Mouse (Mus musculus) kidney, adult 11 months (tissue): ENCODE measurements at regions not wholly inside any gene's neighbourhood (a gene's known extent, or its start where the extent isn't known, plus 50 kb on each side); places are given as distances from the start of the nearest gene placed in this dataset.

Source experiments
- DNase-seq: peaks from one replicate; pipeline ENCODE4 v3.0.0; 2022

DNA sequence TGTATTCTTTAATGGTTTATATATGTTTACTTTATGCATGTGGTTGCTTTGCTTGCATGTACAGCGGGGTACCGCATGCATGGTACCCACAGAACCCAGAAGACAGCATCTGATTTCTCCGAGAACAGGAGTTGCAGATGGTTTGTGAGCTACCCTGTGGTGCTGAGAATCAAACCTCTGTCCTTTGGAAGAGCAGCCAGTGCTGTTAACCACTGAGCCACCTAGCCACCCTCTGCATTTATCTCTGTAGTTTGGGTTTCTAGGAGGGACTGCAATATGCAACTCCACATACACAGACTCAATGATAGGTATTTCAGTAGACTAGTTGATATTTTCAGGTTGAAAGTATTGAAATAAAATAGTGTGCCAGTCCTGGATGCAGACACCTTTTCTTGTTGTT lies 134.4 kb downstream of the Tex36 start:
- no peak for DNase-seq

- no peak for DNase-seq
Measured at GRCm38 (mm10) chr7:133459306-133459705, 142.7 kb downstream of the Tex36 start.

GRCm38 (mm10) chr7:133457436-133458324 lies 144.3 kb downstream of the Tex36 start:
- no peak for DNase-seq

DNA sequence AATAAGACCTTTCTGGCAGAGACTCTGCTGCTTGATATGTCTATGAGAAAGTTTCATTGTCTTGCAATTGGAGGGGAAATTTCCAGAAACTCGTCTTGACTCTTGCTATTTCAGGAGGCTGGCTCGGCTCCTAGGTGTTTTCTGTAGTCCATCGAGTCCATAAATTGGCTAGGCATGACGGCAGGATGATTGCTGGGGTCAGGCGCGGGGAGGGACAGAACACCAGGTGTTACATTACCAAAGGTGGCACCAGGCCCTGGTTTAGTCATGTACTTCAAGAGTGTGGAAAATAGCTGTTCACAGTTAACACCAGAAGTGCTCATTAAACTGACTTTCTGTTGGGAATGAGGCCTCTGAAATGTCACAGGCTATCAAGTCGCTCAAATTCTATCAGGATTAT lies 151.7 kb downstream of the Tex36 start:
- DNase-seq: no peak

DNA sequence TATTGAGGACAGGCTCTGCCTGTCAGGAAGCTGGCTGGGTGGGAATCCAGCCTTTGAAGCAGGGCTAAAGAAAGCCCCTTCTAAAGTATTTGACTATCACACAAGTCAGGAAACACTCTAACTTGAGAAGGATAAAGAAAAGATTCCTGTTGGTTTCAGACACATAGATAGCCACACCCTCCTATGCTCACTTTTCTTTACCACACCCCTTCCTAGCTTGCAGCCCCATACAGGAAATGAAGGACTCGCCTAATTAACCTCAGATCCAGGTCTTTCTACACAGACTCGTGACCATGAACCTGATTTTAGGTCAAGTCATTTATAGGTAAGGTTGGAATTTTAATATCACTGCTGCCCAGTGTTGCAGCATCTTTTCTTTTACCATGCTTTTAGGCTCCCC lies 154.9 kb downstream of the Tex36 start:
- DNase-seq: no peak

DNA sequence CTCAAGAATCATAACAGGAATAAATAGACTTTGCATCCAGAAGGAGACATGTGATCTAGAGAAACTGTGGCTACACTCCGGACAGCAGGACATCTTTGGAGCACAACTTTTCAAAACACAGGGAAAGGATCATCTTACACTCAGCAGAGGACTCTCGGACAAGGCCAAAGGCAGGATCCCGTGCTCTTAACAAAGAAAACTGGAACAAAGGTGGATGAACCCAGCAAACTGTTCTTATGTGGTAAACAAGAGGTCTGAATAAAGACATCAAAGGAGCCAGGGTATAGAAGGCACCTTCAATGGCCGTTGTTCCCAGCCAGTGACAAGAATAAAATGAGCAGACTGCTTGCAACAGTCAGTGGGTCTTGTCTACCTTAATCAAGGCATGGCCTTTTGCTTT lies 160.3 kb downstream of the Tex36 start:
- no peak for DNase-seq

DNA sequence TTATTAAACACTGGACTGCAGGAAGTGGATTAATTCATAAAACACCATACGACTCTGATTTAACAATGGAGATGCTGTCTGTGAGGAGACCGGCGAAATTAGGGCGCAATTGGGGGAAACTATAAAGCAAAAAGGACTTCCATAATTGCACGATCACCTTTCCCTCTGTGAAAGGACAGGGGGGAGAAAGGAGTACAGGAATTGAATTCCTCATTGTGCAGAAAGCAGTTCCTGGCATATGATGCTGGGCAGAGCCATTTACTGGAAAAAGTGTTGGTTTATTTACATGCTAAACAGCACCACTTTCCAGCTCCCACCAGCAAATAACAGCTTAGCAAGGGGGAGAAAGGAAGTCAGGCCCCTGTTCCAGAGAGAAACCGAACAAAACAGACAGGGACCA lies 160.8 kb downstream of the Tex36 start:
- no peak for DNase-seq

GRCm38 (mm10) chr7:133440711-133441110 lies 161.2 kb downstream of the Tex36 start:
- DNase-seq: no peak

- DNase-seq: no peak
Measured at GRCm38 (mm10) chr7:133440086-133440485, 161.9 kb downstream of the Tex36 start.

DNA sequence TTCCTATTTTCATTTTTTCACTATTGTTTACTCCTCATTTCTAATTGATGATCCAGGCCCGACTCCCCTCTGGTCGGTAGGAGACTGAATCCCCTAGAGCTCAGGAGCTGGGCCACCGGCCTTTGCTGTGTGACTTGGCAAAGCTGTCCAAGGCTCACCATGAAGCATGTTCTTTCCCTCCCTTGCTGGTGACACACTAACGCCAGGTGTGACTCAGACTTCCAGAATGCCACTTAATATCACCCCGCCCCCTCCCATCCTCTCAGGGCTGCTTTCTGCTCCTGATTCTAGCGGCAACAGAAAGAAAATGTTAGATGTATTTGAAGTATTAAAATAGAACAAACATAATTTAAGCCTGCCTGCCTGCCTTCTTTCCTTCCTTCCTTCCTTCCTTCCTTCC lies 163.3 kb downstream of the Tex36 start:
- DNase-seq: no peak

- no peak for DNase-seq
Measured at GRCm38 (mm10) chr7:133437866-133438265, 164.1 kb downstream of the Tex36 start.

DNA sequence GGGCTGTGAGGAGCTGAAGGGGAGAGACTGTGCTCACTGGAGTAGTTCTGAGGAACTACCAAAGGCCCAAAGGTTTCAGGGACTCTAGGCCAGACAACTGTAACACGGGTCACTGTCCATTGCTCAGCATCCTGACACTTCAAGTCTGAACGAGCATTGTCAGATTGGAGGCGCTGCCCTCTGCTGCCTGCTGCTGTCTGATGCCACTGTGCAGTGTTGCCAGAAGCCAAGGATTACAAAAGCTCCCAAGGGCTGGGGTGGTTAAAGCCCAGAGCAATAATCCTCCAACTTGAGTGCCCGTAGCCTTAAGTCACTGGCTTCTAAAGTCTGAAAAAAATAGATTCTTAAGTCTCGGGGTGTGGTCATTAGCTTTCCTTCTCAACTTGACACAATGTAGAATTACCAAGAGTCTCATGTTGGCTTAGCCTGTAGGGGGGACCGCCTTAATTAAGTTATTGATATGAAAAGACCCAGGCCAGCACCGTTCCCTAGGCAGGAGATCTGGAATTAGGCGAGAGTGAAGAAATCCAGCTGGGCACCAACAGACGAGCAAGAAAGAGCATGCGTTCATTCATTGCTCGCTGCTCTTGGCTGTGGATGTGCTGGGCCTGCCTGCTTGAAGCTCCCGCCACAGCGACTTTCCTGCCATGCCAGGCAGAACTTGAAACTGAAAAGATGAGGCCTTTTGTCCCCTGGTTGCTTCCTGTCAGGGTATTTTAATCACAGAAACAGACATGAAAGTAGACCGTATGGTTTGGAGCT lies 166.2 kb downstream of the Tex36 start:
- no peak for DNase-seq

DNA sequence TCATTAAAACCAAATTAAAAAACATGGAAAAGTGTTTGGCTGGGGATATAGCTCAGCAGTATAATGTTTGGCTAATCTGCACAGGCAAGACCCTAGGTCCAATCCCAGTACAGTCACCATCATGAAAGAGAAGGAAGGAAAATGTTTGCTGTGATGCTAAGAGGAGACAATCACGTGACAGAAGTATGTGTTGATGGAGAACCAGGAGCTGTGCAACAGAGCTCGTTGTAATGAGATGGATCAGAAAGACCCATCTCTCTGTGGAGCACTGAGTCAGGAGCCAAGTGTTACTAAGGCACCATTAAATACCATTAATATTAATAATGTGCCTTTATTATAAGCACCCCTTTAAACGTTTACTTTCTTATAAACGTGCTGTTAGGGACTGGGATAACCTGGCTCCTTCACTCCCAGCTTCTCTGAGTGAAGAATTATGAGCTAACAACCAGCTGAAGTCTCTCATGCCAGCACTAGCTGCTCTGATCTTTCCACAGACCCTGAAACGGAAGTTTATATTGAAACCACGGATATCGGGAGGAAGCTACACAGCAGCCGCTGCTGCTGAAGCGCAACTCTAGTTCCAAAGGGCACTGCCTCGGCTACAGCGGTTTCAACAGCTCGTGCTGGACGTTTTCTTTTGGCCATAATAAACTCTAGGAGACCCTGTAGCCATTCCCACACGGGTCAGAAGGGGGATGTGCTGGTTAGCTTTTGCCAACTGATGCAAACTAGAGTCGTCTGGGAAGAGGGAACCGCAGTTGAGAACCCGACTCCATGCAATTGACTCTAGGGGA lies 167.7 kb downstream of the Tex36 start:
- DNase-seq: no peak

GRCm38 (mm10) chr7:133432343-133432742 lies 169.6 kb downstream of the Tex36 start:
- no peak for DNase-seq

GRCm38 (mm10) chr7:133402072-133402471 lies 199.9 kb downstream of the Tex36 start:
- DNase-seq: no peak

DNA sequence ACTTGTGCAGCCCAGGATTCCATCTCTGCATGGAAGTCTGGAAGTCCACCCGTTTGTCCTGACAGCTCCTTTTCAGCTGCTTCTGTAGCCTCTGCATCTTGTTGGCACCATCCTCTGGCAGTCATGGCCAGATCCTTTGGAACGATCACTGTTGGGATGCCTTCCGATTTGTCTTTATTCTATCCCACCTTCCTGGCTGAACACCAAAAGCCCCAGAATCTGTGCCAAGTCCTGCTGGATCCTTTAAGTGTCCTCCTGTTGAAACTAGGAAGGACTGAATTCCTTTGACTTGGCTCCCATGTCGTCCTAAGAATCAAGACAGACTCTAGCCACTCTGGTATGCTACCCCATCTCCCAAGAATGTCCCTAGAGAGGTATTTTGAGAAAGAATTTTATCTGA lies 201.3 kb downstream of the Tex36 start:
- no peak for DNase-seq

DNA sequence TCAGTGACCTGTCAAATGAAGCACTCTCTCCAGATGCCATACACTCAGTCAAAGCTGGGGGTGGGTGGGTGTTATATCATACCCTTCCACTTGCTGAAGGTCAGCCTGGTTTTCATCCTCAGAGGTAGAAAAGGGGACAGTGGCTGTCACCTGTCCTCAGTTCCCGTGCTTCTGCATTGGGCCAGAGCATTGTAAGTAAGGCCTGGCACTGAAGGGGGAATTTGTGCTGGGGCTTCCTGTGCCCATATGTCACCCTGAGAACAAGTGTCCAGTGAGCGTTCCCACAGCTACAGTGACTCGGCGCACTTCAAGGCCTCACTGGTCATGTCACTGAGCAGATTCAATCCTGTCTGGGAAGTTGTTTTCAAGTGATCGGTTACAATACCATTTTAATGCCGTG lies 213.2 kb downstream of the Tex36 start:
- DNase-seq: no peak

DNA sequence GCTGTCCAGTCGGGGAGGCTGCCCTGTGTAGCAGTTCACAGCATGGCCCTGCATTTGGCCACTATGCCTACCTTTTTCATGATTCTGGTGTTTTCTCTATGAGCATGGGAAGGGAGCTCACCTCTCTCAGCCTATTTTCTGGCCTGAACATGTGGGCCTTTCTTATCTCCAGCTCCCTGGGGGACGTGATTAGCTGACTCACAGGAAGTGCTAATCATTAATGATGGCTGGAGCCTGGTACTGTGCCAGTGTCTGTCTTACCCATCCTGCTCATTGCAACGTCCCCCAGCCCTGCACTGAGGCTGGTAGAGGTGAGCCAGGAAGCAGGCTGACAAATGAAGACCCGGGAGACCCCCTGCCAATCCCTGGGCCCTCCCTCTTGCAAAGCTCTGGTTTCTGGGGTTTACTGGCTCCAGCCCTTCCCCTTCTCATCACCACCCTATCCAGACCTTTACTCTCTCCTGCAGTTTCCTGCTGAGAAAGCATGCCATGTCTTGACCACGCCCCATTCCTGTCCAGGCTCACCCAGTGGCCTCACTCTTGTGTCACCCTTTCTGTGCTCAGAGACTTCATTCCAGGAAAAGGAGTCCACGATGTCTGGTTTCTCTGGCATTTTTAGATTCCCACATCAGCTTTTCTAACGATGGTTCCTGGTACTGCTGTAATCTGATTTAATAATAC lies 219.8 kb downstream of the Tex36 start:
- DNase-seq: no peak

GRCm38 (mm10) chr7:133379373-133379772 lies 222.6 kb downstream of the Tex36 start:
- no peak for DNase-seq

- no peak for DNase-seq
Measured at GRCm38 (mm10) chr7:133378338-133378737, 223.6 kb downstream of the Tex36 start.

GRCm38 (mm10) chr7:133376833-133377484 lies 225.0 kb downstream of the Tex36 start:
- no peak for DNase-seq

- no peak for DNase-seq
Measured at GRCm38 (mm10) chr7:133372695-133373094, 229.3 kb downstream of the Tex36 start.
